Mouse (Mus musculus): ENCODE data around the gene P2ry14.

- TF ChIP-seq CTCF (IDR thresholded peaks at IDR 0.05; ENCODE audit: borderline replicate concordance, control insufficient read depth, extremely low read depth, insufficient read depth, low read length, poor library complexity) (no peak), POLR2A (IDR thresholded peaks at IDR 0.05; ENCODE audit: control insufficient read depth, extremely low read depth, insufficient read depth, low read length, poor library complexity) (no peak)
These were observed 1.5 kb upstream of the P2ry14 start for GRCm38 (mm10) chr3:59154888-59155287.
